Mouse (Mus musculus) inflammation-experienced regulatory T-cells, adult 6 months (primary cell): ENCODE measurements around the gene Tnfrsf14. TPM values are rescaled to one million over a fixed set of nuclear protein-coding genes. Genes with fewer than 3 reads are reported as not detected.

ENCODE experiments used
- ATAC-seq: one replicate; pipeline ENCODE4 v1.8.0; 2017
- polyA plus RNA-seq, 3 experiments: library from polyadenylated mRNA; unstranded; fragments of 100-300 nt; shearing (Covaris generic); gene quantifications; one replicate each; pipeline ENCODE4 v1.2.1; 2017

Tnfrsf14 gene
- polyA plus RNA-seq, 3 experiments from 2014 or later, result 10.2 to 157 (median 117) TPM

DNA sequence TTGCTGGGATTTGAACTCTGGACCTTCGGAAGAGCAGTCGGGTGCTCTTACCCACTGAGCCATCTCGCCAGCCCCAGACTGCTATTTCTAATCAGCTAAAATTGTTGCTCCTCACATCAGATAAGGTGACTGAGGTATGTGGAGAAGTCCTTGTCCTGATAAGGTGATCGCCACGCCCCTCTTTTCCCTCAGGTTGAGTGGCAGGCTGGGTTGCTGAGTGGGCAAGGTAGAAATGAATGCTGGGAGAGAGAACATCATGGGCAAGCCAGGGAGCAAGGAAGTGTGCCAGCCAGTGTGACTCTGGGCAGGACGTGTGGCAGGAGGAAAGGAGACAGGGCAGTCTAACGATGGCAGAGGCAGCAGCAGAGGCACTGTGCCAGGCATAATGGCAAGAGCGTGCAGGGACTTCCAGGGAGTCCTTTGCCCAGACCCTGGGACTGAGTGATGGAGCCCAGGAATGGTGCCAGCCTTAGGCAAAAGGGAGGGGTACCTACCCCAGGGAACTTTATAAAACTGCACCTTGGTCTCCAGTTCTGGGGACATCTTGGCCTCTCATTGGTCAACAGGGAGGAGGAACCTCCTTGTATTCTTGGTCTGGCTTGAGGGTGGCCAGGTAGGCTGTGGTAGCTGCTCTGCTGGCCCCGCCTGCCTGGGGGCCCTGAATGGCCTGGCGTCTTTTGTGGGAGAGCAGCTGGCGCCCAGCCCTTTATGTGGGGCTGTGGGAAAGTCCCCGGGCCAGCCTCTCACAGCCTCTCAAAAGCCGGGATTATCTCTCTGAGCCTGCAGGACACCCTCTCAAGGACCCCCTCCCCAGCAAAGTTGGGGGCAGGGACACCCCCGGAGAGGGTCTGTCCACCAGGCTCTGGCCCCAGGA, 19.9 kb upstream of the Tnfrsf14 start:
- ATAC-seq, result no peak

DNA sequence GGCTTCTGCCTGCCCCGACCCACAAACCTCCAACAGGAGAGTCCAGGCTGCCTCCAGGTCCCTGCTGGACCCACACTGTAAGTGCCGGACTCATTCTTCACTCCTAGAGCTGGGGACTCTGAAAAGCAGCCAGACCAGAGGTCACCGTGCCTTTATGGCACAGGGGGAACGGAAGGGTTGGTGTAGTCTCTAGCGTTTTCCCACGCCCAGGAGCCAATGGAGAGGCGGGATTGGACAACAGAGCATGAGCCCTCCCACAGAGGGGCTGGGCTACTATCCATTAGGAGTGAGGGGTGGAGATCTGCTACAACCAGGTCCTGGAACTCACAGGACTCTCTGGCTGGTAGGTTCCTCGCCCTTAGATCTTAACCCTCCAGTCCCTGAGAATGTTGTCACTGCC, 18.0 kb upstream of the Tnfrsf14 start:
- ATAC-seq, result no peak

DNA sequence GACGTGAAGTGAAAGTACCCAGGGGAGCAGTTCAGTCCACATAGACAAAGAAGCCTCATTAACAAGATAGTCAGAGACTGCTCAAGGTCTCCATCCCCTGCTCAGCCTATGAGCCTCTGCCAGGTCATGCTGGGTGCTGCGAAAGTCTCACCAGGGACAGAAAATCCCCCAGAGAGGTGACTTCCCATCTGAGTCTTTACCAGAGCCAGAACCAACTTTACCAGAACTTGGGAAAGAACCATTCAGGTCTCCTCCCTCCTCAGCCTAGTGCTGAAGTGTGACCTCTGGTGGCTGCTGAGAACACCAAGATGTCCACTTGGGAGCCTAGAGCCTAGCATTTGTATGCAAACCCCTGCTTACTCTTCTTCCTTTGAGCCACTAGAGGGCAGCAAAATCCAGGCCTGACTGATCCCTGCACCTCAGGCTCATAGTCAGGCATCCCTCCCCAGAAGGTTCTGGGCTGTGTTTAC, 15.8 kb upstream of the Tnfrsf14 start:
- ATAC-seq, result peak; percentile 63

DNA sequence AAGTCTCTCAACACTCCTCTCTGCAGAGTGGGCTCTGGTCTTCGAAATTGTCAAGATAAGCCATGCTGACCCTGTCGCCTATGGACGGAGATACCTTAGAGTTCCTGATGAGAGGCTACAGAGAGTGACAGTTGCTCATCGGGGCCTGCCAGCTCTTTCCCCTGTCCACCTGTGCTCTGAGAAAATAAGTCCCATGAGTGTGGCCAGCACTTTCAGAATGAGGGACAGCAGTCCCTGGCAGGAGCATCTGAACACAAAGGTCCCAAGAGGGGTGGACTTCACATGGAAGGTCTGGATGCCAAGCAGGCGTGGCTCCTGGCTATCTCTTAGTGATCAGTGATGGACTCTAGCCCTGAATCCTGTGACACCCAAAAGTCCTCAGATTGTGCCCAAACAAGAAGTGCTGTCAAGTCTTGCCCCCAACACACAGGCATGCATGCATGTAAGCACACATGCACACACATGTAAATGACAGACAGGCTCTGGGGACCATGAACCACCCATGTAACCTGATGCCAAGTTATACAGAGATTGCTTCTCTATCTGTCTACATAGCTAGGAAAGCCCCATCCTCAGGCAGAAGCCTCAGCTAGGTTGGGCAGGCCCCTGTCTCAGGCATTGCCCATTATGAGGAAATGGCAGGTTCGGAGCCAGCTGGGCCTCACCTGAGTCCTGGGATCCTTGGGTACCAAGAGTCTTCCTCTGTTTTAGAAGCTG, 15.1 kb upstream of the Tnfrsf14 start:
- peak; percentile 8 for ATAC-seq

DNA sequence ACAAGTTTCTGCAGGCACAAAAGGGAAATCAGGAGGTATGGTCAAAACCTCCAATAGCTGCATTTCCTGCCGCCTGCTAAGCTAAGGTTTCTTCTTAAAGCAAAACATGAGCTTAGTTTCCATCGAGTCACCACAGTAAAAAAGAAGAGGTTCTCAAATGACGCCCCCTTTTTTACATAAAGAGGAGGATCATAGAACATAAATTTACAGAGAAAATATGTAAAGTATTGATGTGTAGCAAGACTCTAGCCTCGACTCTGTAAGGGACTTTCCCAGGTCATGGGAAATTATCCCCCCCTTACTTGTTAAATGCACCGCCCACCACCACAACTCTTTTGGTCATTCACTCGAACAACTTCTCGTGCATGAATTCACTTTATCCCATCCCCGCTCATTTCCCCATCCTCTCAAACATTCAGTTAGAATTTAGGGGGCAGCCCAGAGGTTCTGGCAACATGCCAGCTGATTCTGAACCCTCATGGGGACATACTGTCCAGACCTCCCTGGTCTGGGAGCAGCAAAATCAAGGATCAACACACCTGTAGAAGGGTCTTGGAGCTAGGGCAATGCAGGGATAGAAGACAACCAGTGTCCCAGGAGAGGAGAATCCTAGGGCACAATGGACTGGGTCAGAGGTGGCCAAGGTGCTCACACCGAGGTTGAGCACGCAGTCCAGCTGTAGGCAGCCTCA, 14.4 kb upstream of the Tnfrsf14 start:
- ATAC-seq, result peak; percentile 72

DNA sequence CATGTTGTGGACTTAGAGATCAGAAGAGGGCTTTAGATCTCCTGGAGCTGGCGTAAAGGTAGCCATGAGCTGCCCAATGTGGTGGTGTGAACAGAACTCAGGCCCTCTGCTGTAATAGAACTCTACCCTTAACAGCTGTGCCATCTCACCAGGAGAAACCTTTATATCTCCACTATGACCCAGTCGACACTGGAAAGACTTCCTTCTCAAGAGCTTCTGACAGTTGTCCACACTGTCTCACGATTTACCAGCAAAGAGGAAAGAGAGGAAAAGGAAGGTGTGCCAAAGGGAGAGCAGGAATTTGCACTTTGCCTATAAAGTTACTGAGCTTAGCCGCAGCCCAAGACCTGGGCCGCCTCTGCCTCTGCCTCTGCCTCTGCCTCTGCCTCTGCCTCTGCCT, 13.5 kb upstream of the Tnfrsf14 start:
- no peak for ATAC-seq

DNA sequence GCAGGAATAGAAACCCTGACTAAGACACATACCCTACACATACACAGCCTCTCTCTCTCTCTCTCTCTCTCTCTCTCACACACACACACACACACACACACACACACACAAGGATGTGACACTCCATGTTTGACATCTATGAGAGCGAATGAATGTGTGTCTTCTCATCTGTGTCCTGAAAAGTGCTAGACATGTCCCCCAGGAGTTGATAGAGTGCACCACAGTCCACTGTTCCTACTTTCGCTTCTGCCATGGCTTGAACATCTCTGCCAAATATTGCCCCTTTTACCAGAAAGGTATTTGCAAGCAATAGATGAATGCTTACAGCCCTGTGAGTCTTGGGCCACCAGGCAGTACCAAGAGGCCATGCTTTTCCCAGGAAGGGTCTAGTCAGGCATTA, 11.8 kb upstream of the Tnfrsf14 start:
- no peak for ATAC-seq

DNA sequence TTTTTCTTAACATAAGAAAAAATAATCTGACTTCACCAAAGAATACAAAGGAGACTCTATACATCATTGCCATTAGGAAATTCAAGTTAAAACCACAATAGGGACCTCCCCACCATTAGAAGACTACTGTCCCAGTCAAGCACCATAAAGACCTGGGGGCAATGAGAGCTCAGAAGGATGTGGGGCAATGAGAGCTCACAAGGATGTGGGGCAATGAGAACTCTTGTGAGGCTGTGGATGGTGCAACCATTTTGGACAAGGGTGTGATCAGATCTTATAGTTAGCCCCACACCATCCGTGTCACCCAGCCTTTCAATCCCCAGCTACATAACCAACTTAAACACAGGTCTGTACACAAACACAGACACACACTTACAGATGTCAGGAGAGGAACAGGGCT, 9.4 kb upstream of the Tnfrsf14 start:
- ATAC-seq, result no peak

DNA sequence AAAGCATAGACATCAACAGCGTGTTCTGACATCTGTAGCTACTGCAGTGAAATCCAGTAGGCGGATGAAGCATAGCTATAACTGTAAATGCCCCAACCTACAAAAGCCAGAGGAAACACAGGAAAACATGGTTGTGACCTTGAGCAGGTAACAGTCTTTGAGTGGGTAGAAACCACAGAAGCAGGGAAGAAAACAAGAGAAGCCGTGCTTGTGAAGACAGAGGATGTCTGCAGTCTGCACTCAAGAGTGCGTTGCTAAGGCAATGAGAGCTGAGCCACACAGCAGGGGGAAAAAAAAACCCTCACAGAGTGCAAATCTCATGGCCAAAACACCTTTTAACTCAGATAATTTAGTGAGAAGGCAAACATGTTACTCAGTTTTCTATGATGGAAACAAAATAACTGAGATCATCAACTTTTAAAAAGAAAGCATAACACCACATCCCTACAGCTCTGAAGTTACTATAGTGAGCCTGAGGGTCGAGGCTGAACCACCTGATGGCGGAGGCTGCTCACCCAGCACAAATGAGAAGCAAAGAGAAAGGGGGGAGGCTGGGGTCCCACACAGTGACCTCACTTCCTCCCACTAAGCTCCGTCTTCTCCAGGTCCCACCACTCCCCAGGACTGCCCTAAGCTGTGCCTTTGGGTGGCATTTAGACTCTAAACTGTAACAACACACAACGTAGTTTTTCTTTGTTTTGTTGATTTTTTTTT, 8.3 kb upstream of the Tnfrsf14 start:
- ATAC-seq, result peak; percentile 86

DNA sequence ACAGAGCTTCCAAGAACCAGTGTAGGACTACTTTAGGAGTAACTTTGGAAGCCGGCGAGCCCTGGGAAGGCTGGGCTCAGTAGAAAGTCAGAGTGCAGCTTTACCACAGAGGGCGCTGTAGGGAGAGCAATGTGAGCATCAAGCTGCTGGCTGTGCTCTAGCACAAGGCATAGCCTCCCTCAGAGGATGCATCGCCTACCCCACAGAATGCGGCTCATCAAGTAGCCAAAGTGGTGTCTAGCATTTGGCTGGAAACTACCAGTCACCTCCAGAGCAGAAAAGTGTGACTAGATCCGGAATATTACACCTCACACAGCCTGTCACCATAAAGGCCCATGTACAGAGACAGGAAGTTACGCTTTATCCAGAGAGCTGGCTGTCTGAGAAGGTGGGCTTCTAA, 7.4 kb upstream of the Tnfrsf14 start:
- peak; percentile 56 for ATAC-seq

DNA sequence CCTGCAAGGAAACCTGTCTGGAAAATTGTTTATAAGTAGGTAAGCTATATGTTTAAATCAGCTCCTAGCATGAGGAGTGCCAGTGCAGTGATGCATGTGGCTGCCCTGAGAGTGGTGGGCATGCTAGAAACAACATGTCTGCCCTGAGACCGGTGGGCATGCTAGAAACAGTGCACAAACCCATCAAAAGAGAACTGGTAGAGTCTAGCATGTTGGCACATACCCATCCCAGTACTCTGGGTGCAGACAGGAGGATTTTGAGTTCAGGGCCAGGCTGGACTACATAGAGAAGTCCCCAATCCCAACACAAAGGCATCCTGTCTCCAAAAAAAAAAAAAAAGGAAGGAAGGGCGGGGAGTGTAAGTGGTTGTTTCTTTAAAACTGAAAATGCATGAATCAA, 6.4 kb upstream of the Tnfrsf14 start:
- no peak for ATAC-seq

DNA sequence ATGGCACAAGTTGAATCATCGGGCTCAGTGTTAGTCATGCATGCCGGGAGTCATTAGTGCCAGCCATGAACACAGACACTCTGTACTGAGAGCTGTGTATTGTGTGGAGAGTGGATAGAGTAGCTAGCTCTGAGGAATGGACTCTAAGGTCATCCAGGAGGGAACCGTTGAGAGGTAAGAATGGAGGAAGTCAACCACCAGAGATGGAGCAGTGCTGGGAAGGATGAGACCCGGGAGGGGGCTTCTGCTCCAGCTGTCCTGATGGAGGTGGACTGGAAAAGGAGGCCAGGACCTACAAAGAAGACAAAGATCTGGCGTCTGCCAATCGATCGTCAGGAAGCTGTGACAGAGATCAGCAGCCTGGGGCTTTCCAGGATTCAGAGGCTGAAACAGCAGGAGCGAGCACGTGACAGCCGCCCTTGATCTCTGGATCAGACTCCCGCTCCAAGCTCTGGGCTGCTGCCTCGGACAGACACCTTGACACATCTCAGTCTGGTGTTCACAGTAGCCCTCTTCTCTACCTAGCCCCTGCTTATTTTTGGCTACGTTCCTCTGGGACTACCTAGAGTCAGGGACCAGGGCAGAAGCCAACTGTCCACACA, 5.0 kb upstream of the Tnfrsf14 start:
- no peak for ATAC-seq

DNA sequence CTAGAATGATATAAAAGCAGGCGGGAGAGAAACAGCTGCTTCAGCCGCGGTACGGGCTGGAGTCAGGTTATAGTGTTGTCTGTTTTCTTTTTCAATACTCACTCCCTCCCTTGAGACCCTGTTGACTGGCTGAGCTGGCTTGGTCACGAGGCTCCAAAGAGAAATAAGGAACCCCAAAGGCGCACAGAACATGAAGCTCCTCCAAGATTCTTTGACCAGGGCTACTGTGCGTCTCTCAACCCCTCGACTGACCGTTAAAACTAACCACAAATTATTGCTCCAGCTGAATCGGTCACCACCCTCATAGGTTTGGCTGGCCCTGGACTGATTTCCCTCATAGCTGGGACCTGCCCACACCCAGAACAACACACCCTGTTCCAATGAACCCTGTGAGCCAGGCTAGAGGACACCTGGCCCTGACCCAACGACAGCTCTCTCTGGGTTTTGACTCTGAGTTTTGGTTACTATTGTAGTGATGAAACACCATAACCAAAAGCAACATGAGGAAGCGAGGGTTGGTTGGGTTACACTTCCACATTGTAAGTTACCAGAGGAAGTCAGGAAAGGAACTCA, 811 bp upstream of the Tnfrsf14 start:
- no peak for ATAC-seq

DNA sequence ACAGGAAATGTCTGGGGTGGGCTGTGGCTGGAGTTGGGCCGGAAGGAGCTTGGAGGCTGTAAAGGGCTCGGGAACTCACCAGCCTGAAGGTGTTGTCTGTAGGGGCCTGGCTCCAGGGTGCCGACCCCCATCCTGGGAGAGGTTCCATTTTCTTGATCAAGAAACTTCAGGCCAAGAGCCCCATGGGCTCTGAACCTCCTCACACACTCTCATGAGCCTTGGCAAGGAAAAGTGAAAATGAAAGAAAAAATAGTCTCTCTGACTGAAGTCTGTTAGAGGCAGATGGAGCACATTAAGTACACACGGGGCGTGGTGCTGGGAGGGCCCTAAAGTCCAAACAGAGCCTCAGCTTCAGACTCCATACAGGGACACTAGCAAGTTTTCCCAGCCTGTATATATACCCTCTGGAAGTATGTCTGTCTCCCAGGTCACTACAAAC, 445 bp downstream of the Tnfrsf14 start:
- peak; percentile 86 for ATAC-seq

DNA sequence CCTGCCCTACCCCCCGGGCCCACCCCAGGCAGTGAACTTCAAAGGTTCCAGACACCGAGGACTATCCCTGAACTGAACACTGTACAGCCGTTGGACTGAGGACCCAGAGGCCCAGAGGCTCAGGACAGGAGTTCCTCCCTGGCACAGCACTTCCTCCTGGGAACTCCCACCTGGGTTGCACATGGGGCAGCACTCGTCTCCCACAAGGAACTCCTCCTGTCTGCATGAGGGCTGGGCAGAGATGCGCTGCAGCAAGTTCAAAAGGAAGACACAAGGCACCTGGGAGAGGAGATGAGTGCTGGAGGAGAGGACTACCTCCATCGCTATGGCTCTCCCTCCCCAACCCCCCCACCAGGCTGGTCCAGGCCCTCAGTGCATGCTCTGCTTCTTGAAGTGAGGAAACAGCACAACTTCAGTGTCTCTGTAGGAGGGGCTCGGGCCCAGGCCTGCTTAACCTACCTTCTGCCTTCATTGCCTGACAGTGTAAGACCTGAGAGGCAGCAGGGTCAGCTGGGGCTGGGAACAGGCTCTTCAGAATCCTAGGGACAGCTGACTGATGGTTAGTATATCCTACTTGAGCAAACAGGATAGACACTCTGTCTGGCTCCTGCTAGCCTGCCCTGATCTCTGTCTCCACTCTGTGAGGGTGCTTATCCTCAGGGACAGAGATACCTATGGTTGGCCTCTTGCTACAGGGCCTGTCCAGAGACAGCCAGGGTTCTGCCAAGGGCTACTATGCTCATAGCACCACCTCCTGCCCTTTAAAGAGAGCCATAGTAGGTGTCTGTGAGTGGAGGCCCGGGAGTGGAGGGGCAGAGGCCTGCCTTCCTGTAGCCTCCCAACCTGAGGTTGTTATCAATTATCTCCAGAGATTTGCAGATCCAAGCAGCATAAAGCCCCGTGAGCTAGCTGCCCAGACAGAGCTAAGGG, 1.1 kb downstream of the Tnfrsf14 start:
- no peak for ATAC-seq

DNA sequence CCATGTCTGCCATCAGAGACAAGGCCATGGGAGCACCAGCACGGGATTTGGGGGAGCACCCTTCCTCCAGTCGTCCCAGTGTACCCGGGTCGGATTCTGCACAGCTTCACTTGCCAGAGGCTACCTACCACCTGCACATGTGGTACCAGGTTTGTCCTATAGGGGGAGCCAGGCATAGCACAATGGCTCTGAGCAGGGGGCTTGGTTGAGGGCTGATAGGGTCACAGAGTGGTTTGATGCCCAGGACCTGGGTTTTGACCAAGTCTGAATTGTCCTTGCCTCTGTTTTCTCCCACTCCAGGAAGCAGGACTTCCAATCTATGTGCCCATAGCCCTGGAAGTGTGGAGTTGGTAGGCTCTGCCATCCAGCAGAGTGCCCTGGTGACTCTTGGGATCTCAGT, 3.0 kb downstream of the Tnfrsf14 start:
- ATAC-seq, result no peak

DNA sequence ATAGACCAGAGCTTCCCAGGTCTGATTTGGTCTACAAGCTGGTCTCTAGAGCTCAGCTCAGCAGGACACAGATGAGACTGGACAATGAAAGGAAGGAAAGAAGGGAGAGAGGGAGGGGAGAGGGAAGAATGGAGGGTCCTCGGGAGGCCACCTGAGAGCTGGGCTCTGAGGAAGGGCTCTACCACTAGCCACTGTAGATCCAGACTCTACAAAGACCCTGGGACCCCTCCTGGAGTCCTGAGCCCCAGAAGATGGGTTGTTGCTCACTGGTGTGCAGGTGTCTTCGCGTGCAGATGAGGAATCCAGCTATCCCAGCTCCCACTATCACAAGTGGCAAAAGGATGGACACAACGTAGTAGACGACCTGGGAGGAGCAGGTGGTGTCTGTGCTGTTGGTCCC, 5.4 kb downstream of the Tnfrsf14 start:
- no peak for ATAC-seq

DNA sequence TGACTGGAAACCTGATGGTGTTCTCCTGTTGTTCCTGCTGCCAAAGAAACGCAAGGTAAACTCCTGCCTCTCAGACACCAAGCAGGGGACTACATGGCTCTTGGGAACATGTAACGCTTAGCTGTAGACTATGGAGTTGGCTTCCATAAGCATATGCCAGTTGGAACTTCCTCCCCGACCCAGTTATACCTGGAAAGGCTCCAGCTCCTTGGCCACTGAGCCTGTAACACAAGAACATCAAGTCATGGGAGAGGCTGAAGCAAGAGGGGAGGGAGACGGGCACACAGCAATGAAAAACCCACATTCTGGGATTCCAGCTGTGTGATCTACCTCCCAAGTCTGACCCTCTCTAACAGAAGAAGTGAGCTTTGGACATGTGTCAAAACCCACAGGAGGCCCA, 6.1 kb downstream of the Tnfrsf14 start:
- no peak for ATAC-seq

DNA sequence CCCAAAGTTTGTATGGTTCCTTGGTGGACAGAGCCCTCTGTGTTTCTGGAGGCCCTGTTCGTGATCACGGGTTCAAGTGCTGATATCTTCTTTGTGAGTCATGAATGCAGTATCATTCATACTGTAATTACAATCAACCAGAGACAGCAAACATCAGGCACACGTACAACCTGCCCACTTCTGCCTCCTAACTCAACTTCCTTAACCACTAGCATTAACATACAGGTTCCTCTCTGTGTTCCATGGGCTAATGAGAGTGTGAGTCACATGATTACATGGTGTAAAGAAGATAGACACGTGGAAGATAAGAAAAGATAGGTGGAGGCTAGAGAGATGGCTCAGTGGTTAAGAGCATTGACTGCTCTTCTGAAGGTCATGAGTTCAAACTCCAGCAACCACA, 11.7 kb downstream of the Tnfrsf14 start:
- ATAC-seq, result no peak

DNA sequence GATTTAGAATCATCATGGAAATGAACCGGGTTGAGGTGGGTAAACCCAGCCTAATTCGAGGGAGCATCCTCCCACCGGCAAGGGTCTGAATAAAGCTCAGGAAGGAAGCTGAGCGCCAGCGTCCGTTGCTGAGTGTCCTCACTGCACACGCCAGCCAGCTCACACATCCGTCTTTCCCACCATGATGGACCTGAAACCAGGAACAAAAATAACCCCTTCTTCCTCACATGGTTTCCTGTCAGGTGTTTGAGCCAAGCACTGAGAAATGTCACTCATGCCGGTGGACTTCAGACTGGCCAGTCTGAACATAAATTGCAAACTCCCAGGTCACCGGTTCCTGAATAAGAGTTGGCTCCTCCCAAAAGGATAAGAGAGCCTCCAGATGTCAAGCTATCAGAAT, 13.1 kb downstream of the Tnfrsf14 start:
- ATAC-seq, result no peak

DNA sequence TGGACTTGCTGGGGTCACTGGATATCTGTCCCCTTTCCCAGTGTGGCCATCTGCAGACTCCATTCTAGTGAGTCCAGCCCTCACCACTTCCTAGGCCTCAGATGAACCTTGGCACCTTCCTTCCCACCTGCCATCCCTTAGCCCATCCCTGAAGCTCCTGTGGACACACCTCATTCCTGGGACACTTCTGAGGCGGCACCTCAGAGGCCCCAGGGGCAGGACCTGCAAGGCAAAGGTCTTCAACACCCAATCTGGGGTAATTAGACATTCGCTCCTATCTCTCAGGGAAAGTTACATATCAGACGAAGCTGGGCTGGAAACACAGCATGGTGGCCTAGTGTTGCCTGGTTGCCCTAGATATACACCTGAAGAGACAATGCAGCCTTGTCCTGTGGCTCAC, 13.7 kb downstream of the Tnfrsf14 start:
- no peak for ATAC-seq
